Mouse (Mus musculus) cerebellum, adult 2 months (tissue): ENCODE measurements around the gene Cacnb4. TPM values are rescaled to one million over a fixed set of nuclear protein-coding genes. Genes with fewer than 3 reads are reported as not detected.

Experiments
- DNase-seq, 2 experiments: peaks; one replicate each; pipeline ENCODE4 v3.0.0; 2021
- H3K27ac ChIP-seq: fragments of 200-500 bp; 2 replicates; pipeline ENCODE4 v1.5.1; 2012; ENCODE audit warnings: low read length, control low read depth, inconsistent platforms; ENCODE audit not compliant: insufficient read depth
- H3K27me3 ChIP-seq: fragments of 200-500 bp; 2 replicates; pipeline ENCODE4 v1.6.1; 2012; ENCODE audit warnings: inconsistent platforms, mild to moderate bottlenecking, low read length, moderate library complexity; ENCODE audit not compliant: control insufficient read depth, insufficient read depth
- H3K4me1 ChIP-seq: fragments of 200-500 bp; 2 replicates; pipeline ENCODE4 v1.6.1; 2011; ENCODE audit warnings: low read length; ENCODE audit not compliant: control insufficient read depth, insufficient read depth
- H3K4me3 ChIP-seq: fragments of 200-500 bp; replicated peaks from 2 replicates; pipeline ENCODE3; 2011; ENCODE audit warnings: mild to moderate bottlenecking, low read depth, low read length, control low read depth; ENCODE audit not compliant: insufficient read depth
- CTCF ChIP-seq: fragments of 200-500 bp; IDR thresholded peaks from 2 replicates; pipeline ENCODE4 v1.5.1; 2011; ENCODE audit warnings: low read depth, mild to moderate bottlenecking, control low read depth, low read length, moderate library complexity, borderline replicate concordance; ENCODE audit not compliant: insufficient read depth
- POLR2A ChIP-seq: fragments of 200-500 bp; IDR thresholded peaks from 2 replicates; pipeline ENCODE4 v1.6.1; 2011; ENCODE audit warnings: low read length, control low read depth, borderline replicate concordance; ENCODE audit not compliant: insufficient read depth
- WGBS: fragments of 180-500 bp; shearing (Covaris S2); methylation state at CpG from one replicate; pipeline ENCODE4 v1.1.7; 2018; 5-methylcytosine and 5-hydroxymethylcytosine counted together
- polyA plus RNA-seq: library from polyadenylated mRNA; depleted of rRNA; stranded (reverse); fragments of >200 nt; gene quantifications from 2 replicates; pipeline ENCODE4 v1.2.3, GENCODE M21; 2012

Gene Cacnb4
- polyA plus RNA-seq, 1 experiment = 64.7 TPM

DNA sequence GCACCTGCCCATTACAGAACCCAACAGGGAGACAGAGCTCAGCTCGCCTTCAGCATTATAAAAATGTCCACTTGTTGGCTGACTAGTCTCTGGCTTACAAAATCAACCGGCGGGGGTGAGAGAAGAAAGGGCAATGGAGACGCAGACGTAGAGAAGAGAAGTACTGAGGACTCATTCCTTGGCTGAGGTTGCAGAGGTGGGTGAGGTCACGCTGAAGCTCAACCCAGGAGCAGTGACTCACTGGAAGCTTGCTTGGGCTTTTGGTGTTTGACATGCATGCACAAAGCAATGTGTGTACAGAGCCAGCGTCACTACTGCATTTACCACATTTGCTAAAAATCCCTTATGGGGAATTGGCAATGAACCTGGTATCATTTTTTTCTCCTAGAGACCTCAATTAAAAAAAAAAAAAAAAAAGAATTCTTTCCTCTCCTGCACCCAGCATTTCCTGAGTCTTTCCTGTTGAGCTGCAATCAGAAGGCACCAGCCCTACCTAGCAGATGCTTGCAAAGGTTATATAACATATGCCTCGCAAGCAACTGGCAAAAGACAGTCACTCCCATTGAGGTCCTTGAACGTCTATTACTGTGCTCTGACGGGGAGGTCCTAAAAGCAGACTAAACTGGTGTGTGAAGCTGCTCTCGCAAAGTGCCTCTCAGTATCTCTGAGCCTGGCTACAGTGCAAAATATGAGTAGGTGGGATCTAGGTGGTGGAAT is 150.6 kb downstream of the Cacnb4 start:
- Histone ChIP-seq H3K27ac (peak overlapping the region; percentile 79), H3K4me1 (peaks cover 18% of the 10 kb centered on the region), H3K27me3 (no peaks in the 10 kb centered on the region), H3K4me3 (no peak overlapping the region)
- DNase-seq = peak; percentile 52 to 65
- TF ChIP-seq CTCF (no peak), POLR2A (no peak)
- 29% methylated on average over 11 of the region's 11 CpGs for WGBS

DNA sequence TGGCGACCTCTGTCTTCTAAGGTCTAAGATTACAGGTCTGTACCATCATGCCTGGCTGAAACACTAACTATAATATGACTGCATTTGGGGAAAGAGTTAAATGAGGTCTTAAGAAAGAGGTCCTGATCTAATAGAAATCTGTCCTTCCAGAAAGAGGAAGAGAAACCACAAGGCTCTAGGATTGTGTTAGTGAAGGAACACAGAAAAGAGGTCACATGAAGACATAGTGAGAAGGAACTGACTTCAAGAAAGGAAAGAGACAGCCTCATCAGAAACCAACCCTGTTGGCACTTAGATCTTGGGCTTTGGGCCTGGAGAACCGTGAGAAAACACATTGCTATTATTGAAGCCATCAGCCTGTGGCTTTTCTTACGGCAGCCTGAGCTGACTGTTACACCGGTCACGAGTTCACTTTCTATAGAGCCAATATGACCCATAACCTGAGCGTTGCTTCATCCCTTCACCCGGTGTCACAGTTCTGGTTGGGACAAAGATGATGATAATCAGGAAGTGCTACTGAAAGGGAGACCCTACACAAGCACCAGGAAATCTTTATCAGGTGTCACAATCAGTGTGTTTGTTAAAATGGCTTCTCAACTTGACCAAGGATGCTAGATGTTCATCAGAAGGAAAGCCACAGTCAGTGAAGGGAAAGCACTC is 153.4 kb downstream of the Cacnb4 start:
- Histone ChIP-seq H3K27me3 (no peaks in the 10 kb centered on the region), H3K4me3 (no peak overlapping the region), H3K4me1 (peaks cover 29% of the 10 kb centered on the region), H3K27ac (no peak overlapping the region)
- 87% methylated on average over 7 of the region's 7 CpGs for WGBS
- no peak for DNase-seq
- TF ChIP-seq CTCF = no peak
- TF ChIP-seq POLR2A = no peak

DNA sequence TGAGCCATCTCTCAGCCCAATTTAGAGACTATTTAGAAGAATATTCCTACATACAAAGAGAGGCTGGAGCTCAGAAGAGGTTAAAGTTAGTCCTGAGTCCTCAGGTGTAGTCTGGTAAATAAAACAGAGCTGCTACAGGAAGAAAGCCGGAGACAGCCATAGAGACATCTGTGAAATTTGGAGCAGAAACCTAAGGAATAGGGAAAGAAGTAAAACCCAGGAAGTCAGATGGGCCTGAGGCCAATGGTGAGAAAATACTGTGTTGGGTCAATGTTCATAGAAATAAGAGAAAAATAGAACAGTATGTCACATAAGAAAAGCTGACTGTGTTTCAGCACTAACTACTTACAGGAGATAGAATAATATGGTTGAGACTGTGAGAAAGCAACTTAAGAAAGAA is 155.6 kb downstream of the Cacnb4 start:
- no peak overlapping the region for H3K4me3 ChIP-seq
- peak in 1 of 2 experiments; percentile 54 for DNase-seq
- WGBS = 9% methylated on average over 1 of the region's 1 CpGs
- H3K27ac ChIP-seq = no peak overlapping the region
- no peaks in the 10 kb centered on the region for H3K27me3 ChIP-seq
- peaks cover 32% of the 10 kb centered on the region for H3K4me1 ChIP-seq
- TF ChIP-seq CTCF (no peak), POLR2A (no peak)

DNA sequence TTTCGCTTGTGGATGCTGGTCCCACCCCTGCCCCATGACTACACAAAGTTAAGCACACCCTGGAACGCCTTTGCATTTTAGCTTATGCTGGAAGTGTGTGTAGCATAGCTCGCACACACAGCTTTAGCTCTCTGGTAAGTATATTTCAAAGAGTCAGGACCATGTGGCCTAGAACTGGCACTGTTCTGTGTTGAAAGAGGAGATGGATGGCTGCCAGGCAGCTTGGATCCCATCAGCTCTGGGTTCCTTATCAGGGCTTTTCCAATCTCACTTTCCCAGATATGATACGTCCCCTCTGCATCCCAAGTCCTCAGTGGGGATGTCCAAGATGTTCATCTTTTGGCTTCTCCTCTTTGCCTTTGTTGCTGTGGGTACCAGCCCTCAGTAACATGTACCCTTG is 157.9 kb downstream of the Cacnb4 start:
- Histone ChIP-seq H3K27ac (0 out of 2 replicates have a peak overlapping the region, but pooled peaks have one; percentile 60), H3K4me1 (peaks cover 26% of the 10 kb centered on the region), H3K4me3 (no peak overlapping the region), H3K27me3 (no peaks in the 10 kb centered on the region)
- WGBS = 43% methylated on average over 4 of the region's 4 CpGs
- DNase-seq = peak; percentile 73 to 82
- TF ChIP-seq POLR2A = no peak
- no peak for TF ChIP-seq CTCF

DNA sequence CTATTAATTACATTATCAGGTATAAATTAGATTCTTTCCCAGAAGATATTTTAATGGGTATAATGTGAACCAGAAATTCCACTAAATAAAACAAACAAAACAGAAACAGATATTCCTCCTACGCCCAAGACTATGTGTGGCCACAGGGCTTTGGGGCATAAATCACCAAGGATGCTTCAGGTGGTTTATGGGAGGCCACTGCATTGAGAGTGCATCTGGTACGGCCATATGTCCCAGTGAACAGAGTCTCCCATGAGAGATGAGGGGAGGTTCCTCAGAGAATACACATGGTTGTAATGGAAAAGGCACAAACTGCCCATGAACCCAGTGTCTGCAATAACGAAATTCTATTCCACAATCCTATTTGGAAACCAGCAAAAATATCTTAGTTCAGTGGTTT is 160.1 kb downstream of the Cacnb4 start:
- TF ChIP-seq POLR2A = no peak
- TF ChIP-seq CTCF = no peak
- DNase-seq = no peak
- WGBS = 35% methylated on average over 3 of the region's 3 CpGs
- H3K27ac ChIP-seq = no peak overlapping the region
- H3K27me3 ChIP-seq = no peaks in the 10 kb centered on the region
- H3K4me1 ChIP-seq = peaks cover 35% of the 10 kb centered on the region
- H3K4me3 ChIP-seq = no peak overlapping the region

DNA sequence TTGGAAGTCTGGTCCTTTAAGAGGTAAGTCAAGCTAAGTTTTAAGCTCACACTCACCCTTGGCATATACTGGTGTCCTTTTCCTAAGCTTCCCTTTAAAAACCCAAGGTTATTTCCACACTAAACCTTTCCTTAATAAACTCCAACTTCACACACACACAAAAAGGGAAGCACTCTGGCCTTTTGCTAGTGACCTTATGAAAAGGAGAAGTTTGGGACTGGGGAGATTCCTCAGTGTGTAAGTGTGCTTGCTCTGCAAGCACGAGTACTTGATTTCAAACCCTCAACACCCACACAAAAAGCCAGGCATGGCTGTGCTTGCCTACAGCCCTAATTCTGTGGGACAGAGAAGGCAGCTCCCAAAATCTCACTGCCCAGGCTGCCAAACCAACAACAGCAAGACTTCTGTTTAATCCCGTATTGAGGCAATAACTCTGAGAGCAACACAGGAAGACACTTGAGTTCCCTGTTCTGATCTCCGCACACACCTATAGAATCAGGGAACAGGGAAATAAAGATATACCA is 163.7 kb downstream of the Cacnb4 start:
- 37% methylated on average over 3 of the region's 3 CpGs for WGBS
- Histone ChIP-seq H3K4me1 (peaks cover 26% of the 10 kb centered on the region), H3K27me3 (no peaks in the 10 kb centered on the region), H3K27ac (no peak overlapping the region), H3K4me3 (no peak overlapping the region)
- TF ChIP-seq CTCF = no peak
- no peak for TF ChIP-seq POLR2A
- peak in 1 of 2 experiments; percentile 19 for DNase-seq

DNA sequence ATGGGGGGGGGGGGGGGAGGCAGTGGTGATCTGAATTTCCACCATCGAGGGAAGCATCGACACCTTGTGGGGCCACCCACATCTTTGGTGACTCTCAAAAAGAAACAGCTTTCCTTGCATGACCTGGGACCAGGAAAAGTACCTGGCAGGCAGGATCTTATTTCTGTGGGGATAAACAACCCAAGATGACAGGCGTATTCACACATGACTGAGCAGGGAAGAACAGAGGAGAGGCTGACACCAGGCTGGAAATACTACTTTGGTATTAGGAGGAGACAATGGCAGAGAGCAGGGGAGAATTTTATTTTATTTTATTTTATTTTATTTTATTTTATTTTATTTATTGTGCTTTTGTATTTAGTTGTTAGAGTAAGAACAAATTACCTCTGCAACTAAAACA is 164.4 kb downstream of the Cacnb4 start:
- H3K4me3 ChIP-seq = no peak overlapping the region
- H3K4me1 ChIP-seq = peaks cover 24% of the 10 kb centered on the region
- H3K27me3 ChIP-seq = no peaks in the 10 kb centered on the region
- TF ChIP-seq CTCF (no peak), POLR2A (no peak)
- peak in 1 of 2 experiments; percentile 49 for DNase-seq
- H3K27ac ChIP-seq = 0 out of 2 replicates have a peak overlapping the region, but pooled peaks have one; percentile 1
- 11% methylated on average over 3 of the region's 3 CpGs for WGBS

DNA sequence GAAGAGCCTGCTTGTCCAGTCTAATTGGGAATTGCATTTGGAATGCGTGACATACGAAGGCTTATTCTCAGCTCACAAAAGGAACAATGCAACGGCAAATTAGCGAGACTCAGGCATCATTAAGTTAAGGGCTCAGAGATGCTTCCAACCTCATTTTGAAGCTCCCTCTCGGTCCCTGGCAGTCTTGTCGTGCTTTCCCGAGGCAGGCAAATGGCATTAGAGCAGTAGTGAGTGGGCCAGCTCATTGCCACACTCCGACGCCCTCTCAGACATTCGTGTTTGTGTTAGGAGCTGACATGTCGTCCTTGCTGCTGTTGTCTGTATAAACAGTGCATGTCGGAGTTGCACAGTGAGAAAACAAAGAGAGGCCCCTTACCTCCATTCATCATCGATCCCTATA is 164.8 kb downstream of the Cacnb4 start:
- H3K4me3 ChIP-seq = no peak overlapping the region
- no peak for DNase-seq
- peaks cover 24% of the 10 kb centered on the region for H3K4me1 ChIP-seq
- H3K27me3 ChIP-seq = no peaks in the 10 kb centered on the region
- TF ChIP-seq CTCF (no peak), POLR2A (no peak)
- 14% methylated on average over 13 of the region's 13 CpGs for WGBS
- H3K27ac ChIP-seq = 0 out of 2 replicates have a peak overlapping the region, but pooled peaks have one; percentile 1
